Mouse (Mus musculus) hindlimb bud, embryonic 11.5 days (tissue): ENCODE results near the gene Dlg4.

Experiments used
- DNase-seq: peaks from one replicate; pipeline ENCODE4 v3.0.0-alpha.2; 2012; ENCODE audit warnings: low read depth, low spot score; ENCODE audit errors: extremely low spot score

The Dlg4 gene

GRCm38 (mm10) chr11:70091986-70092783 is 75.4 kb downstream of the Dlg4 start, which contains the start of gene Asgr2:
TSS of gene Asgr2 (plus strand) at chr11:70092644.
- no peak for DNase-seq
